Mouse (Mus musculus) CH12.LX (cell line): ENCODE results near the gene Dnm3. TPM values are rescaled to one million over a fixed set of nuclear protein-coding genes. Genes with fewer than 3 reads are reported as not detected.

Experiments
- DNase-seq: peaks from one replicate; pipeline ENCODE4 v3.0.0-alpha.2; 2013; ENCODE audit errors: extremely low read depth
- H3K27ac ChIP-seq: 2 replicates; pipeline ENCODE4 v1.5.1; 2012; ENCODE audit warnings: low read depth, mild to moderate bottlenecking, control low read depth, moderate library complexity; ENCODE audit not compliant: insufficient read depth
- H3K27me3 ChIP-seq: replicated peaks from 2 replicates; pipeline ENCODE3; 2012; ENCODE audit warnings: inconsistent platforms
- H3K36me3 ChIP-seq, 2 experiments: replicated peaks in 1 of 2; 2 replicates each; pipeline versions ENCODE3 to v1.6.1; 2012; ENCODE audit warnings: inconsistent platforms in 1 of 2, low read length in 1 of 2, mild to moderate bottlenecking in 1 of 2, mixed read lengths in 1 of 2, moderate library complexity in 1 of 2; ENCODE audit not compliant: control insufficient read depth in 1 of 2, insufficient read depth in 1 of 2
- H3K4me1 ChIP-seq, 2 experiments: 2 replicates each; pipeline ENCODE4 v1.6.1; 2012; ENCODE audit warnings: inconsistent platforms in 1 of 2, moderate library complexity in 1 of 2; ENCODE audit not compliant: insufficient read depth in 2 of 2, control insufficient read depth in 1 of 2
- H3K4me2 ChIP-seq: 2 replicates; pipeline ENCODE4 v1.6.1; 2012; ENCODE audit warnings: low read depth, mild to moderate bottlenecking, control low read depth; ENCODE audit not compliant: poor library complexity, insufficient read depth, severe bottlenecking
- H3K4me3 ChIP-seq, 3 experiments: fragments of 150-350 bp in 1 of 3; sonication (generic) in 1 of 3; replicated peaks in 1 of 3; 2 replicates each; pipeline versions ENCODE3 to v1.5.1; 2011 to 2012; ENCODE audit warnings: low read depth in 2 of 3, low read length in 2 of 3, mild to moderate bottlenecking in 2 of 3, moderate library complexity in 2 of 3, control low read depth in 1 of 3, improper control_type of control experiment in 1 of 3, inconsistent platforms in 1 of 3, mixed read lengths in 1 of 3; ENCODE audit not compliant: poor library complexity in 1 of 3
- H3K79me2 ChIP-seq: replicated peaks from 2 replicates; pipeline ENCODE4 v1.6.1; 2012; ENCODE audit warnings: mild to moderate bottlenecking, moderate library complexity; ENCODE audit not compliant: control insufficient read depth, poor library complexity, insufficient read depth, severe bottlenecking; ENCODE audit errors: extremely low read depth
- H3K9ac ChIP-seq: 2 replicates; pipeline ENCODE4 v1.6.1; 2012; ENCODE audit warnings: low read depth, mild to moderate bottlenecking, control low read depth, moderate library complexity; ENCODE audit not compliant: insufficient read depth
- H3K9me3 ChIP-seq: replicated peaks from 2 replicates; pipeline ENCODE3; 2012; ENCODE audit warnings: low read length, inconsistent platforms, mixed read lengths
- BHLHE40 ChIP-seq: IDR thresholded peaks from 2 replicates; pipeline ENCODE4 v1.6.1; 2011; ENCODE audit warnings: mild to moderate bottlenecking, low read depth, low read length, improper control_type of control experiment
- CHD1 ChIP-seq: IDR thresholded peaks from 2 replicates; pipeline ENCODE4 v1.6.1; 2012; ENCODE audit warnings: low read depth, low read length, improper control_type of control experiment, inconsistent platforms
- CHD2 ChIP-seq: IDR thresholded peaks from 2 replicates; pipeline ENCODE4 v1.6.1; 2011; ENCODE audit warnings: low read length, improper control_type of control experiment
- CTCF ChIP-seq, 2 experiments: IDR thresholded peaks in 1 of 2; conservative IDR thresholded peaks in 1 of 2; 2 replicates each; pipeline ENCODE4 v1.5.1; 2011 to 2012; ENCODE audit warnings: low read depth in 2 of 2, low read length in 2 of 2, improper control_type of control experiment in 1 of 2, inconsistent platforms in 1 of 2, mild to moderate bottlenecking in 1 of 2, moderate library complexity in 1 of 2
- GABPA ChIP-seq: IDR thresholded peaks from 2 replicates; pipeline ENCODE4 v1.6.1; 2012; ENCODE audit warnings: low read depth, low read length, improper control_type of control experiment, inconsistent platforms; ENCODE audit not compliant: insufficient replicate concordance
- HCFC1 ChIP-seq: IDR thresholded peaks from 2 replicates; pipeline ENCODE4 v1.6.1; 2012; ENCODE audit warnings: low read depth, mild to moderate bottlenecking, inconsistent platforms, low read length, improper control_type of control experiment
- JUN ChIP-seq: IDR thresholded peaks from 2 replicates; pipeline ENCODE4 v1.6.1; 2011; ENCODE audit warnings: low read depth, mild to moderate bottlenecking, low read length, improper control_type of control experiment, moderate library complexity; ENCODE audit not compliant: insufficient read depth
- JUND ChIP-seq: conservative IDR thresholded peaks from 2 replicates; pipeline ENCODE4 v1.6.1; 2011; ENCODE audit warnings: low read depth, low read length, improper control_type of control experiment
- MAFK ChIP-seq: IDR thresholded peaks from 2 replicates; pipeline ENCODE4 v1.6.1; 2011; ENCODE audit warnings: low read length, improper control_type of control experiment; ENCODE audit not compliant: insufficient replicate concordance
- MAX ChIP-seq: IDR thresholded peaks from 2 replicates; pipeline ENCODE4 v1.6.1; 2011; ENCODE audit warnings: low read length, improper control_type of control experiment
- MEF2A ChIP-seq: IDR thresholded peaks from 2 replicates; pipeline ENCODE4 v1.6.1; 2014; ENCODE audit warnings: low read depth, mild to moderate bottlenecking, inconsistent platforms, low read length, improper control_type of control experiment, borderline replicate concordance
- MXI1 ChIP-seq: IDR thresholded peaks from 2 replicates; pipeline ENCODE4 v1.6.1; 2011; ENCODE audit warnings: mild to moderate bottlenecking, low read depth, low read length, improper control_type of control experiment
- MYC ChIP-seq: IDR thresholded peaks from 2 replicates; pipeline ENCODE4 v1.6.1; 2011; ENCODE audit warnings: low read depth, mild to moderate bottlenecking, improper control_type of control experiment, low read length
- NRF1 ChIP-seq: IDR thresholded peaks from 2 replicates; pipeline ENCODE4 v1.6.1; 2014; ENCODE audit warnings: low read depth, mild to moderate bottlenecking, inconsistent platforms, low read length, improper control_type of control experiment, moderate library complexity
- PAX5 ChIP-seq: IDR thresholded peaks from 2 replicates; pipeline ENCODE4 v1.6.1; 2012; ENCODE audit warnings: low read length, inconsistent platforms, mixed read lengths
- POLR2A ChIP-seq: IDR thresholded peaks from 2 replicates; pipeline ENCODE4 v1.6.1; 2011; ENCODE audit warnings: low read depth, mild to moderate bottlenecking, improper control_type of control experiment, low read length
- POLR2AphosphoS2 ChIP-seq: IDR thresholded peaks from 2 replicates; pipeline ENCODE4 v1.6.1; 2011; ENCODE audit warnings: low read depth, low read length, improper control_type of control experiment
- SIN3A ChIP-seq: IDR thresholded peaks from 2 replicates; pipeline ENCODE4 v1.6.1; 2012; ENCODE audit warnings: low read length, improper control_type of control experiment, inconsistent platforms
- SMC3 ChIP-seq: IDR thresholded peaks from 2 replicates; pipeline ENCODE4 v1.6.1; 2011; ENCODE audit warnings: low read depth, low read length, improper control_type of control experiment
- TBP ChIP-seq: conservative IDR thresholded peaks from 2 replicates; pipeline ENCODE4 v1.6.1; 2011; ENCODE audit warnings: low read depth, low read length, improper control_type of control experiment
- TCF12 ChIP-seq: IDR thresholded peaks from 2 replicates; pipeline ENCODE4 v1.6.1; 2014; ENCODE audit warnings: low read depth, mild to moderate bottlenecking, inconsistent platforms, low read length, improper control_type of control experiment
- USF1 ChIP-seq: IDR thresholded peaks from 2 replicates; pipeline ENCODE4 v1.6.1; 2014; ENCODE audit warnings: low read depth, mild to moderate bottlenecking, inconsistent platforms, low read length, improper control_type of control experiment
- USF2 ChIP-seq: conservative IDR thresholded peaks from 2 replicates; pipeline ENCODE4 v1.6.1; 2011; ENCODE audit warnings: low read depth, low read length, improper control_type of control experiment
- ZKSCAN1 ChIP-seq: IDR thresholded peaks from 2 replicates; pipeline ENCODE4 v1.6.1; 2012; ENCODE audit warnings: low read depth, inconsistent platforms, low read length, improper control_type of control experiment, borderline replicate concordance
- ZMIZ1 ChIP-seq: IDR thresholded peaks from 2 replicates; pipeline ENCODE4 v1.6.1; 2012; ENCODE audit warnings: low read depth, mild to moderate bottlenecking, inconsistent platforms, low read length, improper control_type of control experiment
- ZNF384 ChIP-seq: IDR thresholded peaks from 2 replicates; pipeline ENCODE4 v1.6.1; 2012; ENCODE audit warnings: low read depth, low read length, improper control_type of control experiment, inconsistent platforms
- dilution Hi-C: fragments of 300-500 bp; cut with MboI; formaldehyde crosslinking; loops from 2 replicates; pipeline ENCODE4 v1.14.3; 2020; ENCODE audit warnings: low sequenced_read_pairs; ENCODE audit not compliant: extremely low pct_unique_long_range_greater_than_20kb, extremely low pct_ligation_motif_present
- in situ Hi-C: fragments of 300-500 bp; cut with MboI; formaldehyde crosslinking; loops from 3 replicates; pipeline ENCODE4 v1.14.3; 2019; ENCODE audit warnings: low sequenced_read_pairs, low pct_ligation_motif_present, low pct_unique_long_range_greater_than_20kb, mixed read lengths
- polyA plus RNA-seq: library from polyadenylated mRNA; unstranded; fragments of >175 nt; gene quantifications from 2 replicates; pipeline ENCODE4 v1.2.1, GENCODE M21; 2012; ENCODE audit warnings: low read depth; ENCODE audit not compliant: insufficient read length
- total RNA-seq, 2 experiments: library from RNA; depleted of rRNA; stranded (reverse); fragments of 300-350 nt in 1 of 2; fragments of >200 nt in 1 of 2; gene quantifications; 2 replicates each; pipeline ENCODE4 v1.2.3; 2012 to 2014

Dnm3 gene
- total and polyA plus RNA-seq, 3 experiments = 3.6 to 9.5 (median 6.9) TPM

DNA sequence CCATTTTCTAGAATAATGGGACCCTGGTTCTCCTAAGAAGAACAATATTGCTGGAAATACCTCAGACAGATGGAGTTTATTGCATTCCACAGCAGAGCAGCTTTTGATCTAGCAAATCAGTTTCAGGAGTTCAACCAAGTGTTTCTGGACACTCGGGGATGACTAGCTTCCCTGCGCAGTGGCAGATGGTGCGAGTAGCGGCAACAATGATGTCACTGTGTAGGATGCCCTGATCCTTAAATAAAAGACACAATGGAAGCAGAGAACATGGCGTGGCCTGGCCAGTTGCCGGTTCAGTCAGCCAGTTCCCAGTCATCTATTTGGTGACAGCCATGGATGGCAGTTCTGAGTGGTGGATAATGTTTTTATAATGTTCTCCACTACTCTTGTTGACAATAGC lies 400.4 kb downstream of the Dnm3 start:
- Histone ChIP-seq H3K4me3 (no peak overlapping the region), H3K9me3 (no peaks in the 10 kb centered on the region), H3K4me2 (no peak overlapping the region), H3K36me3 (peaks cover 5 to 7% of the 10 kb centered on the region in 2 experiments), H3K79me2 (no peaks in the 10 kb centered on the region), H3K27me3 (no peaks in the 10 kb centered on the region), H3K4me1 (peaks cover 3 to 12% of the 10 kb centered on the region in 2 experiments; a peak in 1 of 4 replicates), H3K27ac (no peak overlapping the region), H3K9ac (no peak overlapping the region)
- TF ChIP-seq TBP = no peak
- no peak for TF ChIP-seq CTCF (conservative IDR thresholded peaks at IDR 0.05 in 1 of 2, IDR thresholded peaks at IDR 0.05 in 1 of 2; ENCODE audit: low read depth in 2 of 2, low read length in 2 of 2)
- TF ChIP-seq MAX = no peak
- TF ChIP-seq MEF2A = no peak
- no peak for TF ChIP-seq ZKSCAN1
- TF ChIP-seq BHLHE40 = no peak
- TF ChIP-seq POLR2A = no peak
- no peak for TF ChIP-seq MYC
- TF ChIP-seq ZNF384 = no peak
- TF ChIP-seq JUND = no peak
- no peak for DNase-seq
- in situ Hi-C loops = no loop called here
- dilution Hi-C loops = no loop called here

- dilution Hi-C loops (no loop called here), in situ Hi-C loops (no loop called here)
- no peaks in the 10 kb centered on the region for H3K79me2 ChIP-seq
- H3K27me3 ChIP-seq = no peaks in the 10 kb centered on the region
- no peak overlapping the region for H3K4me3 ChIP-seq
- H3K4me1 ChIP-seq = peaks cover 3 to 12% of the 10 kb centered on the region in 2 experiments; a peak in 1 of 4 replicates
- no peak overlapping the region for H3K9ac ChIP-seq
- no peak overlapping the region for H3K27ac ChIP-seq
- no peak overlapping the region for H3K4me2 ChIP-seq
- H3K9me3 ChIP-seq = no peaks in the 10 kb centered on the region
- H3K36me3 ChIP-seq = peaks cover under 1 to 4% of the 10 kb centered on the region in 2 experiments
- no peak for DNase-seq
- TF ChIP-seq PAX5 (no peak), BHLHE40 (no peak), USF1 (no peak), ZMIZ1 (no peak), JUN (no peak), TBP (no peak), SIN3A (no peak), MAFK (no peak)
These were observed 401.2 kb downstream of the Dnm3 start for GRCm38 (mm10) chr1:162076581-162077001.

DNA sequence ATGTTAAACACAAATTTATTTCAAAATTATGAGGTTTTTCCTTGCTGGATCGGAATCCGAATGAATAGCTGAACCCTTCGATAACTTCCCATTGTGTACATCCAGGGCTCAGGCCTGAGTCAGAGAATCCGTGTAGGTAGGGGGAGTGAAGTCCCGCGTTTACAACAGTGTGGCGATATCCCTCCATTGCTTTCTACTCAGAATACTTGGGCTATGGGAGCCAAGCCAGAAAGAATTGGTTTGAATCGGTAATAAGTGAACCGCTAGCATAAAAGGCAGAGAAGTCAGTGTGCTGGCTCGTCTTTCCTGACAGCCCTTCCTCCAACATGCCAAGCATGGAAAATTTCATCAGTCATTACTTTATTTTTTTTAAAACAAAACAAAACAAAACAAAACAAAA lies 402.0 kb downstream of the Dnm3 start:
- Histone ChIP-seq H3K36me3 (peaks cover 0 to 2% of the 10 kb centered on the region in 2 experiments), H3K4me2 (no peak overlapping the region), H3K27ac (no peak overlapping the region), H3K9ac (no peak overlapping the region), H3K9me3 (no peaks in the 10 kb centered on the region), H3K4me1 (peaks cover 3 to 12% of the 10 kb centered on the region in 2 experiments; a peak in 1 of 4 replicates), H3K79me2 (no peaks in the 10 kb centered on the region), H3K4me3 (no peak overlapping the region), H3K27me3 (no peaks in the 10 kb centered on the region)
- dilution Hi-C loops = no loop called here
- TF ChIP-seq TBP = no peak
- TF ChIP-seq MXI1 = no peak
- TF ChIP-seq CHD1 = no peak
- TF ChIP-seq TCF12 = no peak
- no peak for TF ChIP-seq POLR2AphosphoS2
- no peak for TF ChIP-seq CHD2
- TF ChIP-seq NRF1 = no peak
- no peak for TF ChIP-seq SMC3
- TF ChIP-seq MYC = no peak
- TF ChIP-seq ZMIZ1 = no peak
- TF ChIP-seq MAFK = no peak
- TF ChIP-seq USF2 = no peak
- no peak for TF ChIP-seq PAX5
- no peak for TF ChIP-seq GABPA
- no peak for TF ChIP-seq MEF2A
- TF ChIP-seq JUN = no peak
- no peak for TF ChIP-seq POLR2A
- TF ChIP-seq HCFC1 = no peak
- no peak for TF ChIP-seq ZKSCAN1
- no peak for TF ChIP-seq MAX
- in situ Hi-C loops = no loop called here
- no peak for DNase-seq
